Mouse (Mus musculus) spleen, adult 12 weeks (tissue): Measurements from ENCODE around the gene Gm21860.
A peak's percentile ranks its signal among the peaks of the same experiment; 100 is the strongest.
"Not testable (repeated sequence)": the region's sequence is repeated elsewhere in the genome, so short reads cannot be mapped to it uniquely, and the experiment has no call there.

ENCODE experiments used
- DNase-seq: peaks from one replicate; pipeline ENCODE4 v3.0.0; 2022; ENCODE audit warnings: low spot score

Gene Gm21860

GRCm38 (mm10) chrY:90754721-90755120, at the start of gene Gm21860:
Gm21860 (minus strand) TSS chrY:90754821.
- not testable (repeated sequence) for DNase-seq

GRCm38 (mm10) chrY:90784438-90784837, 29.8 kb upstream of the Gm21860 start, which contains the start of gene Gm47283:
Gm47283 (plus strand) TSS chrY:90784738.
- DNase-seq, result not testable (repeated sequence)

- DNase-seq, result not testable (repeated sequence)
These were observed 9.4 kb downstream of the Gm21860 start for GRCm38 (mm10) chrY:90745256-90745655.

- DNase-seq, result peak; percentile 72
These were observed 10.1 kb downstream of the Gm21860 start for GRCm38 (mm10) chrY:90744381-90744981.

GRCm38 (mm10) chrY:90743811-90744220, 10.8 kb downstream of the Gm21860 start:
- no peak for DNase-seq

- DNase-seq, result not testable (repeated sequence)
These were observed 11.4 kb downstream of the Gm21860 start for GRCm38 (mm10) chrY:90743053-90743810.

- DNase-seq, result not testable (repeated sequence)
These were observed 12.2 kb downstream of the Gm21860 start for GRCm38 (mm10) chrY:90742261-90743052.

GRCm38 (mm10) chrY:90741452-90742260, 13.0 kb downstream of the Gm21860 start:
- DNase-seq, result peak; percentile 53

GRCm38 (mm10) chrY:90741006-90741405, 13.6 kb downstream of the Gm21860 start:
- peak; percentile 65 for DNase-seq

- DNase-seq, result peak; percentile 57
These were observed 14.5 kb downstream of the Gm21860 start for GRCm38 (mm10) chrY:90740013-90740561.

GRCm38 (mm10) chrY:90739531-90740012, 15.0 kb downstream of the Gm21860 start:
- peak; percentile 45 for DNase-seq

- DNase-seq, result not testable (repeated sequence)
These were observed 15.6 kb downstream of the Gm21860 start for GRCm38 (mm10) chrY:90738841-90739530.

- no peak for DNase-seq
These were observed 16.3 kb downstream of the Gm21860 start for GRCm38 (mm10) chrY:90738431-90738680.

GRCm38 (mm10) chrY:90737606-90738430, 16.8 kb downstream of the Gm21860 start:
- DNase-seq, result no peak

GRCm38 (mm10) chrY:90736217-90737000, 18.2 kb downstream of the Gm21860 start:
- DNase-seq, result not testable (repeated sequence)

- DNase-seq, result not testable (repeated sequence)
These were observed 19.3 kb downstream of the Gm21860 start for GRCm38 (mm10) chrY:90735181-90735895.

GRCm38 (mm10) chrY:90734334-90734696, 20.3 kb downstream of the Gm21860 start:
- not testable (repeated sequence) for DNase-seq

GRCm38 (mm10) chrY:90733656-90734333, 20.8 kb downstream of the Gm21860 start:
- not testable (repeated sequence) for DNase-seq
